Mouse (Mus musculus): ENCODE measurements at regions not wholly inside any gene's neighbourhood (a gene's known extent, or its start where the extent isn't known, plus 50 kb on each side); places are given as distances from the start of the nearest gene placed in this dataset.

DNA sequence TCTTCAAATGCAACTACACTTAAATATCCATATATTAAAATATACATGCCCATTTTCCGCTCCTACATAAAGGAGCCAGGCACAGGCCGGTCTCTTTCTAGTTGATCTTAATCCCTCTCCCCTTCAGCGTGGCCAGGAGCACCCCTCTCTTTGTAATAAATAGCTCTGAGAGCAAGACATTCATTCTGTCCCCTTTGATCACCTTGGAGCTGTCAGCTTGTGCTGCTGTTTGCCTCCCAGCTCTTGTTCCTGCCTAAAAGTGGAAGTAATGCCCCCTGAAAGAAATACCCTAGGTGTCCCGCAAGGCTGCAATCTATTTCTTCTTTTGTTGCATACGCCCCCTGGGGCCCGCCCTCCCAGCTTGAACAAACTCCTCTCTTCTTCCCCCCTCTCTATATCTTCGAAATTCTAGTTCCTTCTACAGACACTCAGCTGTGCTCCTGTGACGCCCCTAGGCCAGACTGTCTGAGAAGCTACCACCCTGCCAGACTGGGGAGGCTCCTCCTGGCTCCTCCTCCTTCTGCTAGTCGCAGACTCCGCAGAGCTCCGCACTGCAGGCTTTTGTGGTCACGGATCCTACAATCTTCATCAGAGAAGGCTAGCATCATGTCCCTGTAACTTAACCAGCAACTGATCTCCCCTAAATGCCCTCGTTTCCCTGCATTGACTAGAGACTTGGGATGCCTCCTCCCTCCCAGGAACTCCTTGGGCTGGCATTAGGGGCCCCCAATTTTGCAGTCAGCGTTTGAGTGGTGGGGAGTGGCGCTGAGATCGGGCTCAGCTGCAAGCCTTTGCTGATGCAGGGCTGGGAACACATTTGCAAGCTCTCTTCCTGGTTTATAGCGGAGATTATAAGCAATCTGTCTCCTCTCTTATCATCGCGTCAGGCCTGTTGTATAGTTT lies 516.8 kb downstream of the Nyap2 start:
- WGBS, result 8% methylated on average over 19 of the region's 19 CpGs
- Histone ChIP-seq H3K4me1 (ENCODE audit: control insufficient read depth, insufficient read depth, low read length) (no peaks in the 10 kb centered on the region), H3K27me3 (ENCODE audit: control insufficient read depth, insufficient read depth, low read length) (no peaks in the 10 kb centered on the region), H3K4me3 (replicated peaks; ENCODE audit: insufficient read depth, low read depth, low read length) (peak overlapping the region; percentile 74), H3K27ac (ENCODE audit: insufficient read depth, low read length) (no peak overlapping the region)
- TF ChIP-seq POLR2A (IDR thresholded peaks at IDR 0.05; ENCODE audit: borderline replicate concordance, insufficient read depth, low read length) (peak; percentile 23; the same call in 1 of the 2 replicates), CTCF (IDR thresholded peaks at IDR 0.05; ENCODE audit: borderline replicate concordance, insufficient read depth, low read depth, low read length) (no peak)
- peak; percentile 63 to 66 for DNase-seq

DNA sequence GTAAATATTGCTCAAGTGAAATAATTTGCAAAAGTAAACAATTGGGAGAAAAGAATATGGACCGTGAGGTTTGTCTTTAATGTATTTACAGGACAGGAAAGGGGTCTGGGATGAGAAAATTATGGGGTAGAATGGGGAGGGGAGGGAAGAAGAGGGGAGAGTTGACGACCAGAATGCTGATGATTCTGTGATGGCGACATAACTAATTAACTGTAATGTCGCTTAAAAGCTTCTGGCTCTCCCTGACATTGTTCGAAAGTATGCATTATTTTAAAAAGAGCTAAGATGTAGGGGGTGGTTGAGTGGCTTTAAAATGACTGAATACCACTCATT lies 517.4 kb downstream of the Nyap2 start:
- Histone ChIP-seq H3K27me3 (ENCODE audit: control insufficient read depth, insufficient read depth, low read length) (no peaks in the 10 kb centered on the region), H3K27ac (ENCODE audit: insufficient read depth, low read length) (no peak overlapping the region), H3K4me3 (replicated peaks; ENCODE audit: insufficient read depth, low read depth, low read length) (peak overlapping the region; percentile 74), H3K4me1 (ENCODE audit: control insufficient read depth, insufficient read depth, low read length) (no peaks in the 10 kb centered on the region)
- TF ChIP-seq POLR2A (IDR thresholded peaks at IDR 0.05; ENCODE audit: borderline replicate concordance, insufficient read depth, low read length) (no peak), CTCF (IDR thresholded peaks at IDR 0.05; ENCODE audit: borderline replicate concordance, insufficient read depth, low read depth, low read length) (no peak)
- WGBS, result 5% methylated on average over 5 of the region's 5 CpGs
- no peak for DNase-seq

DNA sequence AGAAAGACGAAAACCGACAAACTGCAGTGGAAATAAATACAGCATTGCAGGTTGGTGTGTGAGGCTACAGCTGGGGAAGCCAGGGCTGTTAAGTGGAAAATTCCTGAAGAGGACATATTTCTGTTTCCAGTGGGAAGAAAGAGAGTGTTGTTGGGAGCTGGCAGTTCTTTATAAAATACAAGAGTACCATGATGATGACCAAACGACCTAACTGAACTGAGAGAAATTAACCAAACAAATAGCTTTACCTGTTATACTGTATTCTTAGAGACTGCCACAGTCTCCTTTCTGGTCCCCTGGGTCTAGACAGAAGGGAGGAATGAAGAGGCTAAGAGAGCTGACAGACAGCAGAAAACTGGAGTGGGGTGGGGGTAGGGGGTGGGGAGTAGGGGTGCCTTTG lies 517.9 kb downstream of the Nyap2 start:
- no peak overlapping the region for H3K27ac ChIP-seq (ENCODE audit: insufficient read depth, low read length)
- H3K4me3 ChIP-seq (replicated peaks; ENCODE audit: insufficient read depth, low read depth, low read length), result no peak overlapping the region
- 26% methylated on average over 3 of the region's 3 CpGs for WGBS
- TF ChIP-seq CTCF (IDR thresholded peaks at IDR 0.05; ENCODE audit: borderline replicate concordance, insufficient read depth, low read depth, low read length) (no peak), POLR2A (IDR thresholded peaks at IDR 0.05; ENCODE audit: borderline replicate concordance, insufficient read depth, low read length) (no peak)
- DNase-seq, result no peak
- H3K27me3 ChIP-seq (ENCODE audit: control insufficient read depth, insufficient read depth, low read length), result no peaks in the 10 kb centered on the region
- no peaks in the 10 kb centered on the region for H3K4me1 ChIP-seq (ENCODE audit: control insufficient read depth, insufficient read depth, low read length)

DNA sequence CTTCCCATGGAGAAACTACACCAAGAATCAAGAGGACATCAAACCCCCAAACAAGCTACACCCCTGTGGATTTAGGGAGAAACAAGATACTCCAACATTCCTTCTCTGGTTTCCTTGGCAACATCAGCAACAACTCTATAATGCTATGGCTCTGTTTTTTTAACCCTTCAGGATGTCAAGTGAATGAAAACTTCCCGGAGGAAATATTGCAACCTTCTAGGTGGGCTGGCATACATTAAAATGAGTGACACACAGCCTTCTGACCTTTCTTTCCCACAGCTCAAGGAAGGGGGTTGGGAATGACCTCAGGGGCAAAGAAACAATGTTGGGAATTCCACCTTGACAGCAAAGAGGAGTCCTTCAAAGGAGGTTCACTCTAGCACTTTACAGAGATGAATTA lies 532.0 kb downstream of the Nyap2 start:
- no peaks in the 10 kb centered on the region for H3K27me3 ChIP-seq (ENCODE audit: control insufficient read depth, insufficient read depth, low read length)
- H3K4me3 ChIP-seq (replicated peaks; ENCODE audit: insufficient read depth, low read depth, low read length), result no peak overlapping the region
- WGBS, result 7% methylated on average over 1 of the region's 1 CpGs
- no peak overlapping the region for H3K27ac ChIP-seq (ENCODE audit: insufficient read depth, low read length)
- H3K4me1 ChIP-seq (ENCODE audit: control insufficient read depth, insufficient read depth, low read length), result no peaks in the 10 kb centered on the region
- TF ChIP-seq POLR2A (IDR thresholded peaks at IDR 0.05; ENCODE audit: borderline replicate concordance, insufficient read depth, low read length) (no peak), CTCF (IDR thresholded peaks at IDR 0.05; ENCODE audit: borderline replicate concordance, insufficient read depth, low read depth, low read length) (no peak)
- DNase-seq, result no peak

DNA sequence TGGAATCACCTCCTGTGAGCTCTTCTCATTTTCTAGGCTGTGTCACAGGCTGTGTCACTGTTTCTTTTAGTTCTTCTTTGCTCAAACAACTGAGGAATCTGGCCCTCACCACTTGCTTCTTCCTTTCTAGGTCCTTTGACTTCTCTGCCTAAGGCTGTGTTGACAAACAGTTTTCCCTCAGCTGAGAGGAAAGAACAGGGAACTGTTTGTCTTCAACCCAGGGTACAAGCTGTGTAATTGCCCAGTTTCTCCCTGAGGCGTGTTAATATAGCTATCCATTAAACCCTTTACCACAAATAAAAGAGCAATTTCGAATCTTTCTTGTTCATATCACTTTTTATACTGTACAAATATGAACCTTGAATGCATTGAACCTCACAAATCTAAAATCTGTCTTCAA lies 542.1 kb downstream of the Nyap2 start:
- H3K27me3 ChIP-seq (ENCODE audit: control insufficient read depth, insufficient read depth, low read length), result no peaks in the 10 kb centered on the region
- H3K27ac ChIP-seq (ENCODE audit: insufficient read depth, low read length), result no peak overlapping the region
- no peak for TF ChIP-seq POLR2A (IDR thresholded peaks at IDR 0.05; ENCODE audit: borderline replicate concordance, insufficient read depth, low read length)
- no peak for TF ChIP-seq CTCF (IDR thresholded peaks at IDR 0.05; ENCODE audit: borderline replicate concordance, insufficient read depth, low read depth, low read length)
- 71% methylated on average over 2 of the region's 2 CpGs for WGBS
- DNase-seq, result no peak
- H3K4me3 ChIP-seq (replicated peaks; ENCODE audit: insufficient read depth, low read depth, low read length), result no peak overlapping the region
- no peaks in the 10 kb centered on the region for H3K4me1 ChIP-seq (ENCODE audit: control insufficient read depth, insufficient read depth, low read length)

DNA sequence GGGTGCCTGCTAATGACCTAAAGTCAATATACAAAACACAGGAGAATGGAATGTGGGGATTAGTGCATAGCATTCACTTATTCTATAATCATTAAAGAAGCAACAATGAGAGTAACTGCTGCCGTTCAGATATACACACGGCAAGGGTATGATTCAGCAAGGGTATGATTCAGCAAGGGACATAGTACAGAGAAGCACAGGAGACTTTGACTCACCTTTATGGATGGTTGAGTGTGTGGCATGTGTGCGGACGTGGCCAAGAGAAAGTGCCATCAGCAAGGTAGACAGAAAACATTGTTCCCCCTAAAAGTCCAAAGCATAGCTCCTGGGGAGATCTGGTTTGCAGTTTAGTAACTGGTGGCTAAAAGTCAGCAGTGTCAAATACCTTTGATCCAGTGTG lies 547.4 kb downstream of the Nyap2 start:
- Histone ChIP-seq H3K4me1 (ENCODE audit: control insufficient read depth, insufficient read depth, low read length) (no peaks in the 10 kb centered on the region), H3K27ac (ENCODE audit: insufficient read depth, low read length) (no peak overlapping the region), H3K27me3 (ENCODE audit: control insufficient read depth, insufficient read depth, low read length) (no peaks in the 10 kb centered on the region), H3K4me3 (replicated peaks; ENCODE audit: insufficient read depth, low read depth, low read length) (no peak overlapping the region)
- no peak for DNase-seq
- WGBS, result 80% methylated on average over 4 of the region's 4 CpGs
- TF ChIP-seq CTCF (IDR thresholded peaks at IDR 0.05; ENCODE audit: borderline replicate concordance, insufficient read depth, low read depth, low read length) (no peak), POLR2A (IDR thresholded peaks at IDR 0.05; ENCODE audit: borderline replicate concordance, insufficient read depth, low read length) (no peak)

DNA sequence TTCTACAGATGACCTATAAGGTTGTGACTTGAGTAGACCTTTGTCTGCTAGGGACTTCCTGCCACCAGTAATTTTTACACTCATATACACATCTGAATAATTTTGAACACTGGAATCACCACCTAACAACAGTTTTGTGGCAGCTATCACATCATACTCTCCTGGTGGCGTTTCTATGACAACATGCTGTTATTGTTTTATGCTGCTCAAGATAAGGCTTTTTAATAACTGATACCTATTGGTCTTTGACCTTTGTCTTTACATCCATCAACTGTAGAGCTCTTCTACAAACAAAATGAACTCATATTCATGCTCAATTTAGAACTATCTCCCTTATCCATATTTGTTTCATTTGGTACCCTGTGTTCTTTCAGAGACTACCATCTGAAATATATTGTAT lies 556.0 kb downstream of the Nyap2 start:
- DNase-seq, result no peak
- TF ChIP-seq CTCF (IDR thresholded peaks at IDR 0.05; ENCODE audit: borderline replicate concordance, insufficient read depth, low read depth, low read length) (no peak), POLR2A (IDR thresholded peaks at IDR 0.05; ENCODE audit: borderline replicate concordance, insufficient read depth, low read length) (no peak)
- Histone ChIP-seq H3K4me3 (replicated peaks; ENCODE audit: insufficient read depth, low read depth, low read length) (no peak overlapping the region), H3K27me3 (ENCODE audit: control insufficient read depth, insufficient read depth, low read length) (no peaks in the 10 kb centered on the region), H3K4me1 (ENCODE audit: control insufficient read depth, insufficient read depth, low read length) (no peaks in the 10 kb centered on the region), H3K27ac (ENCODE audit: insufficient read depth, low read length) (no peak overlapping the region)
- 94% methylated on average over 1 of the region's 1 CpGs for WGBS

DNA sequence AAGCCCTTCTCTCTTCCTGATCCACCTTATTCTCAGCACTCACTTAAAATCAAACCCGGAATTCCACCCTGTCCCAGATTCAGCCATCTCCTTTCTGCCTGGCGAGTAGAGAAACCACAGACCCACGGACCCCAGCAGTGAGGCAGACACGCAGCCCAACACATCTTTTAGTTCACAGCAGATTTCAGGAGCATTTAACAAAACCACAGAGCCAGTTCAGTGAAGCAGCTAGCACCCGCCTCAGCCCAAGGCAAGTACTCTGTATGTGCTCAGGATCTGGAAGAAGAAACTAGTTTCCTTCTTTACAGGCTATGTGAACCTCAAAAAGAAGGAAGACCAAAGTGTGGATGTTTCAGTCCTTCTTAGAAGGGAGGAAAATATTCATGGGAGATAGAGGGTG lies 560.6 kb downstream of the Nyap2 start:
- Histone ChIP-seq H3K4me3 (replicated peaks; ENCODE audit: insufficient read depth, low read depth, low read length) (no peak overlapping the region), H3K27ac (ENCODE audit: insufficient read depth, low read length) (no peak overlapping the region), H3K27me3 (ENCODE audit: control insufficient read depth, insufficient read depth, low read length) (no peaks in the 10 kb centered on the region), H3K4me1 (ENCODE audit: control insufficient read depth, insufficient read depth, low read length) (no peaks in the 10 kb centered on the region)
- WGBS, result 81% methylated on average over 5 of the region's 5 CpGs
- no peak for DNase-seq
- TF ChIP-seq POLR2A (IDR thresholded peaks at IDR 0.05; ENCODE audit: borderline replicate concordance, insufficient read depth, low read length) (no peak), CTCF (IDR thresholded peaks at IDR 0.05; ENCODE audit: borderline replicate concordance, insufficient read depth, low read depth, low read length) (no peak)
